Mouse (Mus musculus): ENCODE measurements at regions not wholly inside any gene's neighbourhood (a gene's known extent, or its start where the extent isn't known, plus 50 kb on each side); places are given as distances from the start of the nearest gene placed in this dataset.

DNA sequence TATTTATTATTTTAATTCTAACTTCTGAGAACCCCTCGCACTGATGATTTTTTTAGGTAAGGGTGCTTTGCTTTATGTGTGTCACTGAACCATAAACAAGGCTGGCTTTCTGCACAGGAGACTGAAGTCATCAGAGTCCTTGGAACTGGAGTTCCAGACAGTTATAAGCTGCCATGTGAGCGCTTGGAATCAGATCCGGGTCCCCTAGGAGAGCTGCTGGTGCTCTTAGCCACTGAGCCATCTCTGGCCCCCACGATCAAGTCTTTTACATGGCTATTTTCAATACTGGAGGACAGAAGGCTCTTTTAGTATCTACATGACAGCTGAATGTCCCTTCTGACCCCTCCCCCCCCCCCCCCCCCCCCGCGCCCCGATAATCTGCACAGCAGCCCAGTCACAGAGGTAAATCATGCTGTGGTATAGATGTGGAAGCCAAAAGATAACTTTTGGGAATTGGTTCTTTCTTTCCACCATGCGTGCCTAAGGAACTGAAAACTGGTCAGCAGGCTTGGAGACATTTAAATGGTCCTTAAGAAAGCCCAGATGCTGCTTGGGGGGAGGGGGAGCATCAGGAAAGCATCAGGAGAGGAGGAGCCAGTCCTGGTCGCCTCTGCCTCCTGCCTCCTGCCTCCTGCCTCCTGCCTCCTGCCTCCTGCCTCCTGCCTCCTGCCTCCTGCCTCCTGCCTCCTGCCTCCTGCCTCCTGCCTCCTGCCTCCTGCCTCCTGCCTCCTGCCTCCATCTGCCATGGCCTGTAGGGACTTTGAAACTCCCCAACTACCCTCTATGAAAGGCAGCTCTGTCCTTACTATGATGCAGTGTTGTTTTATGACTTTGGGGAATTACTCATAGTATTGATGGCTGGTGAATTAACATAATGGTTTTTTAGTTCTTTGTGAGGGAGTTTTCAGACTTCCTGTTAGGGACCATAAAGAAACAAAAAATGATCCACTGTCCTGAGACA is 120.5 kb downstream of the Sptssa start:
- H3K36me3 ChIP-seq (ENCODE audit: insufficient read depth) = no peaks in the 10 kb centered on the region
- H3K4me3 ChIP-seq (ENCODE audit: low read depth, low read length) = no peak overlapping the region
- H3K4me1 ChIP-seq (ENCODE audit: insufficient read depth) = no peaks in the 10 kb centered on the region
- no peak for ATAC-seq
- no peak overlapping the region for H3K27ac ChIP-seq (ENCODE audit: low read depth, low read length)
- WGBS = 65% methylated on average over 6 of the region's 9 CpGs
- H3K4me2 ChIP-seq (ENCODE audit: low read depth) = no peak overlapping the region
- no peaks in the 10 kb centered on the region for H3K9me3 ChIP-seq (ENCODE audit: low read length)
- H3K9ac ChIP-seq = no peak overlapping the region
- no peak for TF ChIP-seq CTCF (IDR thresholded peaks at IDR 0.05; ENCODE audit: low read depth)
- H3K27me3 ChIP-seq (ENCODE audit: insufficient read depth, low read length) = no peaks in the 10 kb centered on the region
- no peak for DNase-seq

DNA sequence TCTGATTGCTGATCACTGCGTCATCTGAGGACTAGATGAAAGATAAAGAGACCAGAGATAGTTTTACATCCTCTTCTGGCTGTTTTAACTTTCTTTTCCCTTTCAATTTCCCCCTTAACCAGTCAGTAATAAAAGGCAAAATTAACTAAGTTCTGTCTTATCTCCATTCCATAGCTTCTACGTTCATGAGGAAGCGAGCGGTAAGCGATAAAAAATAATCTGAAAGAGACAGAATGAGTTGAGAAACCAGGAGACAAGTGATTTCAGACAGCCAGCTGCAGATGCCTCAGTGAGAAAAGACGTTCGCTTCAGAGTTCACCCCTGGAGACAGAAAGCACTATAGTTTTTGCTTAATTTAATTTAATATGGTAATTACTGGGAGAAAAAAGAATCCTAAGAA is 121.5 kb downstream of the Sptssa start:
- 62% methylated on average over 7 of the region's 7 CpGs for WGBS
- H3K4me2 ChIP-seq (ENCODE audit: low read depth) = no peak overlapping the region
- no peaks in the 10 kb centered on the region for H3K27me3 ChIP-seq (ENCODE audit: insufficient read depth, low read length)
- no peak for TF ChIP-seq CTCF (IDR thresholded peaks at IDR 0.05; ENCODE audit: low read depth)
- no peak for ATAC-seq
- DNase-seq = no peak
- H3K27ac ChIP-seq (ENCODE audit: low read depth, low read length) = no peak overlapping the region
- H3K9me3 ChIP-seq (ENCODE audit: low read length) = no peaks in the 10 kb centered on the region
- no peak overlapping the region for H3K9ac ChIP-seq
- no peaks in the 10 kb centered on the region for H3K36me3 ChIP-seq (ENCODE audit: insufficient read depth)
- H3K4me1 ChIP-seq (ENCODE audit: insufficient read depth) = no peaks in the 10 kb centered on the region
- H3K4me3 ChIP-seq (ENCODE audit: low read depth, low read length) = no peak overlapping the region

DNA sequence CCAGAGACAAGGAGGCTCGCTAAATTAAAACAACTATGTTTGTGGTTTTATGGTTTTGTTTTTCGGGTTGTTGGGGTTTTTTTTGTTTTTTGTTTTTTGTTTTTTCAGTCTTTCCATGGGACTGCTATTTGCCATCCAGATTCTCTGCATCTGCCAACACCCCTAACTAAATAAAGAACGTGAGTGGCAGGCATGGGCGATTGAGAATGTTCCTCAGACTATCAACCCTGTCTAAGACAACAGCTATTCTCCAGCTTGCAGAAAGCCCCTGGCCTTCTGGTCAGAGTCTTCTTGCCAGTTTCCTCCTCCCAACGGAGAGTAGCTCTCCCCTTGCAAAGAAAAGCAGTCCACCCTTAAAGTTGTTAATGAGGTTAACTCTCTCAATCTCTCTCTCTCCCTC is 123.2 kb downstream of the Sptssa start:
- no peaks in the 10 kb centered on the region for H3K36me3 ChIP-seq (ENCODE audit: insufficient read depth)
- no peak overlapping the region for H3K4me2 ChIP-seq (ENCODE audit: low read depth)
- H3K4me1 ChIP-seq (ENCODE audit: insufficient read depth) = no peaks in the 10 kb centered on the region
- H3K9ac ChIP-seq = no peak overlapping the region
- no peak overlapping the region for H3K27ac ChIP-seq (ENCODE audit: low read depth, low read length)
- H3K4me3 ChIP-seq (ENCODE audit: low read depth, low read length) = no peak overlapping the region
- 44% methylated on average over 5 of the region's 5 CpGs for whole genome bisulfite sequencing
- ATAC-seq = no peak
- H3K9me3 ChIP-seq (ENCODE audit: low read length) = no peaks in the 10 kb centered on the region
- no peaks in the 10 kb centered on the region for H3K27me3 ChIP-seq (ENCODE audit: insufficient read depth, low read length)
- no peak for DNase-seq
- TF ChIP-seq CTCF (IDR thresholded peaks at IDR 0.05; ENCODE audit: low read depth) = no peak

DNA sequence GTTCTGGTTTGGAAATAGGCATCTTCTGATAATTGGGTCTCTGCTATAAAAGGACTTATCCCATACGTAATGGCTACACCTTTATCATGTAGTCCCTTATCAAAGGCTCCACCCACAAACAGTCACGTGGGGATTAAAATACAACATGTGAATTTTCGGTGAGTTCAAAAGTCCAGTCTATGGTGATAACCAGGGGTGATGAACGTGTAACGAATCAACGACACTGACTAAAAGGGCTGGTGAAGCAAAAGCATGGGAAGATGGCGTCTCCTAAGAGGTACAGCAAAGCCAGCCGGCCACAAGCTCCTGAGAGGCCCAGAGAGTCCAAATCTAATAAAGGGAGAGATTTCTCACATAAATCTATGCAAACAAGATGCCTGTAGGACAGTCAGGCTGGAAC is 124.3 kb downstream of the Sptssa start:
- no peak overlapping the region for H3K4me2 ChIP-seq (ENCODE audit: low read depth)
- no peaks in the 10 kb centered on the region for H3K27me3 ChIP-seq (ENCODE audit: insufficient read depth, low read length)
- TF ChIP-seq CTCF (IDR thresholded peaks at IDR 0.05; ENCODE audit: low read depth) = no peak
- H3K36me3 ChIP-seq (ENCODE audit: insufficient read depth) = no peaks in the 10 kb centered on the region
- no peak overlapping the region for H3K27ac ChIP-seq (ENCODE audit: low read depth, low read length)
- ATAC-seq (no peak), DNase-seq (no peak)
- WGBS = 92% methylated on average over 8 of the region's 8 CpGs
- H3K9ac ChIP-seq = no peak overlapping the region
- no peaks in the 10 kb centered on the region for H3K4me1 ChIP-seq (ENCODE audit: insufficient read depth)
- H3K9me3 ChIP-seq (ENCODE audit: low read length) = no peaks in the 10 kb centered on the region
- H3K4me3 ChIP-seq (ENCODE audit: low read depth, low read length) = no peak overlapping the region

DNA sequence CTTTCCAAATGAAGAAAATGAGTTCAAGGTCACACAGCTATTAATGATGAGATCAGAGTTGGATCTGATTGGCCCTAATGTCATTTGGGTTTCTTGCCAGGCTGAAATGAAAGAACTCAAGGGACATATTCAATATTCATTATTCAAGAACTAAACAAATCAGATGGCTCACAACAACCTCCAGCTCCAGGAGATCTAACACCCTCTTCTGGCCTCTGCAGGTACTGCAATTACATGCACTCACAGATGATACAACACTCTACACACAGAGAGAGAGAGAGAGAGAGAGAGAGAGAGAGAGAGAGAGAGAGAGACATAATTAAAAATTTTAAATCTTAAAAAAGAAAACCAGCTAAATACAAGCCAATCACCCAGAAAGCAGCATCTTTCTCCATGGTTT is 128.3 kb downstream of the Sptssa start:
- Histone ChIP-seq H3K4me1 (ENCODE audit: insufficient read depth) (no peaks in the 10 kb centered on the region), H3K27ac (ENCODE audit: low read depth, low read length) (no peak overlapping the region), H3K36me3 (ENCODE audit: insufficient read depth) (no peaks in the 10 kb centered on the region), H3K27me3 (ENCODE audit: insufficient read depth, low read length) (no peaks in the 10 kb centered on the region), H3K4me3 (ENCODE audit: low read depth, low read length) (no peak overlapping the region), H3K4me2 (ENCODE audit: low read depth) (no peak overlapping the region), H3K9me3 (ENCODE audit: low read length) (no peaks in the 10 kb centered on the region), H3K9ac (no peak overlapping the region)
- DNase-seq (no peak), ATAC-seq (no peak)
- peak; percentile 25; the same call in 1 of the 2 replicates for TF ChIP-seq CTCF (IDR thresholded peaks at IDR 0.05; ENCODE audit: low read depth)

DNA sequence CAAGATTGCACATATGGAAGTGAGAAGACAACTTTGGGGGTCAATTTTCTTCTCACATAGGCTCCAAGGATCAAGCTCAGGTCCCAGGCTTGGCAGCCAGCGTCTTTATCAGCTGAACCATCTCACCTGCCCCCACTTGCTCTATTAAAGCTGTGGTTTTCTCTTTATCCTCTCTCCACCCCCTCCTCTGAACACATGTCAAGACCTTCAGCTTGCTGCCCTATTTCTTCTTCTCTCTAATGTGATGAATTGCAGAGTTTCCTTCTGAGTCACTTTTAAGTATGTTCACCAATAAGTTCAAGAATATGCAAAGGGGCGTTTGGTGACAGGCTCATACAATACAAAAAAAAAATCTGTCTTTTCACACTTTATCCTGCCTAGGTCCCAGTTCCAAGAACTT is 128.8 kb downstream of the Sptssa start:
- no peaks in the 10 kb centered on the region for H3K4me1 ChIP-seq (ENCODE audit: insufficient read depth)
- H3K9ac ChIP-seq = no peak overlapping the region
- no peaks in the 10 kb centered on the region for H3K36me3 ChIP-seq (ENCODE audit: insufficient read depth)
- H3K9me3 ChIP-seq (ENCODE audit: low read length) = no peaks in the 10 kb centered on the region
- ATAC-seq = no peak
- no peak for TF ChIP-seq CTCF (IDR thresholded peaks at IDR 0.05; ENCODE audit: low read depth)
- DNase-seq = no peak
- no peak overlapping the region for H3K4me3 ChIP-seq (ENCODE audit: low read depth, low read length)
- 75% methylated on average over 2 of the region's 2 CpGs for WGBS
- H3K4me2 ChIP-seq (ENCODE audit: low read depth) = no peak overlapping the region
- no peak overlapping the region for H3K27ac ChIP-seq (ENCODE audit: low read depth, low read length)
- no peaks in the 10 kb centered on the region for H3K27me3 ChIP-seq (ENCODE audit: insufficient read depth, low read length)

DNA sequence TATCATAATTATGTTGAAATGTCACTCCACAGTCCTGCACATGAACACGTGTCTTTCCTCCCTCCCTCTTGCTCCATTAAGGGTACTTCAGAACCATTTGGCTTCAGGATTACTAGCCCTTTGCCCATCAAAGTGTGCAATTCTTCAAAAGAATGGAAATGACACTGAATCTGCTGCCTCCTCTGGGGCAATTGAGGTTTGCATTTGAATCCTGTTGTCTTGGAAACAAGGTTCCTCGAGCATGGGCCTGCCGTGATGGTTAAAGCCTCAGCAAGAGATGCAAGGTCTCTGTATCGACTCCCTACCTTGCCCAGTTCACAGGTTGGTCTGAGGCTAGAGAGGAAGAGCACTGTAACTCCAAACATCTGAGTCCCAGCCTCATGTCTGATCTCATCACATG is 136.0 kb downstream of the Sptssa start:
- no peak overlapping the region for H3K4me2 ChIP-seq (ENCODE audit: low read depth)
- H3K36me3 ChIP-seq (ENCODE audit: insufficient read depth) = no peaks in the 10 kb centered on the region
- H3K4me3 ChIP-seq (ENCODE audit: low read depth, low read length) = no peak overlapping the region
- no peak overlapping the region for H3K27ac ChIP-seq (ENCODE audit: low read depth, low read length)
- H3K9me3 ChIP-seq (ENCODE audit: low read length) = no peaks in the 10 kb centered on the region
- ATAC-seq = no peak
- H3K27me3 ChIP-seq (ENCODE audit: insufficient read depth, low read length) = no peaks in the 10 kb centered on the region
- no peaks in the 10 kb centered on the region for H3K4me1 ChIP-seq (ENCODE audit: insufficient read depth)
- TF ChIP-seq CTCF (IDR thresholded peaks at IDR 0.05; ENCODE audit: low read depth) = no peak
- H3K9ac ChIP-seq = no peak overlapping the region
- 34% methylated on average over 4 of the region's 4 CpGs for whole genome bisulfite sequencing
- no peak for DNase-seq
